Mouse (Mus musculus): ENCODE results near the gene Mpc1. TPM values are rescaled to one million over a fixed set of nuclear protein-coding genes. Genes with fewer than 3 reads are reported as not detected.

Mpc1 gene
- total RNA-seq, 2 experiments from 2014 or later, result 143 to 227 TPM

- ATAC-seq (ENCODE audit: poor library complexity, severe bottlenecking), result no peak
Observed at GRCm38 (mm10) chr17:8277266-8277665, 5.4 kb upstream of the Mpc1 start.

- no peak for ATAC-seq (ENCODE audit: poor library complexity, severe bottlenecking)
Observed at GRCm38 (mm10) chr17:8278356-8278755, 4.3 kb upstream of the Mpc1 start.

GRCm38 (mm10) chr17:8283526-8284253 lies 986 bp downstream of the Mpc1 start:
- ATAC-seq (ENCODE audit: poor library complexity, severe bottlenecking), result peak; percentile 92

DNA sequence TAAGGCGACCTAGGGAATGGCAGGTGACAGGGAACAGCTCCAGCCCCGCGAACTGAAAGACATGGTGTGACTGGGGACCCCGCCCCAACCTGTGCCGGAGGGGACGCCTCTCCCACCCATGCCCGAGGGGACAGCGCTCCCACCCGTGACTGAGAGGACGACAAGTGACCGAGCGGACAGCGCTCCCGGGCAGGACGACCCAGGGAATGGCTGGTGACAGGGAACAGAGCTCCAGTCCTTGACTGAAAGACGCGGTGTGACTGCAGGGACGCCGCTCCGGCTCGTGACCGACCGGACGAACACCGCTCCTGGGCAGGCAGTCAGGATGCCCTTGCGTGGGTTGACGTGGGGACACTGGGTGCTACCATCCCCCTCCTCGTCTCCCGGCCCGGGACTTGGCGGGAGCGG lies 1.6 kb downstream of the Mpc1 start:
- peak; percentile 11 for ATAC-seq (ENCODE audit: poor library complexity, severe bottlenecking)

- ATAC-seq (ENCODE audit: poor library complexity, severe bottlenecking), result no peak
Observed at GRCm38 (mm10) chr17:8285056-8285455, 2.4 kb downstream of the Mpc1 start.

DNA sequence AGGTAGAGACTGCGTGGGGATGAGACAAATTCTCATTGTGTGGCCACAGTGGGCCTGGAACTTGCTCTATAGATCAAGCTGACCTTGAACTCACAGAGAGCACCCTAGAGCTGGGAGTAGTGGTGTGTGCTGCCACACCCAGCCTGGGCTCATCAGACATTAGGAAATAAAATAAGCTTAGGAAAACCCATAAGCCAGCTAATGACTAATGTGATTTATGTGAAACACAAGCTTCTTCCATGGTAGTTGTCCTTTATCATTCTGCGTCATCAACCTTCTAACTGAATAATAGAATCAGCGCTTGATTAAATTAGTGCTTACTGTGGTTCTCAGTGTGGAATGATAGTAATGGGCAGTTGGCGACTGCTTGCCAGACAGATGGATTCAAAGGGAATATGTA lies 4.3 kb downstream of the Mpc1 start:
- no peak for ATAC-seq (ENCODE audit: poor library complexity, severe bottlenecking)

GRCm38 (mm10) chr17:8289993-8290679 lies 7.4 kb downstream of the Mpc1 start:
- no peak for ATAC-seq (ENCODE audit: poor library complexity, severe bottlenecking)

DNA sequence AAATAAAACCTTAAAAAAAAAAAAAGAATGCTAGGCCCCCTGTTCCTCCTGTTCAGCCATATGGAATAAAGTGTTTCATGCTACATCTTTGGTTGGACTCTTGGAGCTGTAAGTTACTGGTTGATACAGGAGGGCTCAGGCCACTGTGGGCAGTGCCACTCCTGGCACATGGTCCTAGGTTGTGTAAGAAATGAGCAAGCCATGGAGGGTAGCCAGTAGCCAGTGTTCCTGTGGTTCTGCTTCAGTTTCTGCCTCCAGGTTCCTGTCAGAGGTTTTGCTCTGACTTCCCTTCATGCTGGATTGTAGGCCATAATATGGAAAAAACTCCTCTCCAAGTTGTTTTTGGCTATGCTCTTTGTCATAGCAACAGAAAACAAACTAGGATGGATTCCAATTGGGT lies 8.0 kb downstream of the Mpc1 start:
- ATAC-seq (ENCODE audit: poor library complexity, severe bottlenecking), result no peak

- no peak for ATAC-seq (ENCODE audit: poor library complexity, severe bottlenecking)
Observed at GRCm38 (mm10) chr17:8295825-8296224, 13.1 kb downstream of the Mpc1 start.

GRCm38 (mm10) chr17:8296313-8296844 lies 13.7 kb downstream of the Mpc1 start:
- no peak for ATAC-seq (ENCODE audit: poor library complexity, severe bottlenecking)

DNA sequence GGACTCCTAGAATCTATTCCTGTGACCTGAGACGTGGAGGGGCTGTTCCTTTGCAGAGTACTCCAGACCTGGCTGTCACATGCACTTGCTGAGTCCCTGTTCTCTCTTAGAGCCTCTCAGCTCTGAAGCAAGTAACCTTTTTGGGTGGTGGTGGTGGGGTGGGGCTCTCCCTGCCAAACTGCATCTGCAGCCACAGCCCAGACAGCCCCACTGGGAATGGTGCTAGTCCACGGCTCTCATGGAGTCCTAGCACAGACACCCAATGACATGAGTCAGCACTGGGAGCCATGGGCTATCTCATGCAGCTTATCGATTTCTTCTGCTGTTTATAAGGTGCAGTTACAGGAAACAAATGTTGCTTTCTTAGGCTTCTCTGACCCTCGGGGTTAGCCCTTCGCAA lies 15.0 kb downstream of the Mpc1 start:
- ATAC-seq (ENCODE audit: poor library complexity, severe bottlenecking), result no peak

DNA sequence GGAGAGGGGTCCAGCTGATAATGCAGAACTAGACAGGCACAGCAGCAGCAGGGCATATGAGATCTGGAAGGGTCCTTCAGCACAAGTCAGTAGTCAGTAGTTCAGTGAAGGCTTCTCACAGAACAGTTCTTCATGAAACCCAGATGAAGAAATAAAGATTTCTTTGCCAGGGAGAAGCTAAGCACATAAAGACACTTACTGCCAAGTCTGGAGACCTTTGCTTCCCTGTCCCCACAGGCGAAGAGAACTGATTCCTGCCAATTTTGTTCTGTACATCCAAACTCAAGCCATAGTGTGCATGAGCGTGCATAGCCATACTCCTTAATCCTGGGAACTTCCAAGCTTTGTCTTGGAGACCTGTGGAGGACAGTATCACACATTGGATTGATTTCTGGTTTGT lies 15.6 kb downstream of the Mpc1 start:
- ATAC-seq (ENCODE audit: poor library complexity, severe bottlenecking), result no peak

DNA sequence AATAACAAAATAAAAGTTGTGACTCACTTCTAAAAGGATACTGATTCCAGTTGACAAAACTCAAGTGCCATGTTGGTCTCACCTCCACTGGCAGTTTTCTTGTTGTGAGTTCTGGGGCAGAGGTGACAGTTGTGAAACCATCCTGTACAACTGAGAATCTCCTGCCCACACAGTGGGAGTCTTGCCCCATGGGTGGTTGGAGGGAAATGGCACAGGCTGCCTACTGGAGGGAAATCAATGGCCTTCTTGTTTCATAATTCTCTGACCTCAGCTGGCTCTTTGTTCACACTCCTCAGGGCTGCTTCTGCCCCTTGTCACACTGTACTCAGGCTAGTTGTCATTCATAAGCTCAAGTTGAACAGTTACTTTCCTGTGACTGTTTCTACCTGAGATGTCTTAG lies 16.8 kb downstream of the Mpc1 start:
- ATAC-seq (ENCODE audit: poor library complexity, severe bottlenecking), result peak; percentile 74

DNA sequence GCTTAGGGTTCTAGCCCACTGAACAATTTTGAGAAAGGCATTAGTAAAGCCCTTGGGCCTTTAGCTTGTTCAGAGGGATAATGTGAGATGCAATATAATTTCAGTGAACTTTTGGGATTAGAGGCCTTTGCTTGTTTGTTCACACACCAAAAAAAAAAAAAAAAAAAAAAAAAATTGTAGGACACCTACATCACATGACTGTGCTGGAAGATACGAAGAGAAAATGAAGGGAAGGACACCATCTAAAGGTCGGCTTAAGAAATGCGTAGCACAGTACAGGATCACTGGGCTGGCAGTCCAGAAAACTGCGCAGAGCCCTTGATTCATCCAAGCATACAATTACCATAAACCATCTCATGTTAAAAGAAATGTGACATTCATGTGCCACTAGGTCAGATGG lies 18.8 kb downstream of the Mpc1 start:
- ATAC-seq (ENCODE audit: poor library complexity, severe bottlenecking), result no peak

GRCm38 (mm10) chr17:8302772-8303438 lies 20.2 kb downstream of the Mpc1 start:
- no peak for ATAC-seq (ENCODE audit: poor library complexity, severe bottlenecking)

DNA sequence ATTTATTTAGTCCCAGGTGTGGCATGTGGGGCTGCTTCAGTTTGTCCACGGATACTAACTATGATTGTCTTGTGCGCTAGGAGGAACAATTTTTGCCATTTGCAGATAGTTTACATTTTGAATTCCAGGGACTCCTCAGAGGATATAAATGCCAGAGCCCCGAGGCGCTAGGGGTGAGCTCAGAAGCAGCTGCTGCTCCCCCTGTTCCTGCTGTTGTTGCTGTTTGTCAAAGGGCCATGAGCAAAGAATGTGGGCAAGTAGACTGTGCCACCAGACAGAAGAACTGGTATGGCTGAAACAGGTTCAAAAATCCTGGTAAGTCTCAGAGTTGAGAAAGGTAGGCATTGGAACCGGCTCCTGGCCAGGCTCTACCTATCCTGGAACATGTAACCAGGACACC lies 21.0 kb downstream of the Mpc1 start:
- ATAC-seq (ENCODE audit: poor library complexity, severe bottlenecking), result no peak

DNA sequence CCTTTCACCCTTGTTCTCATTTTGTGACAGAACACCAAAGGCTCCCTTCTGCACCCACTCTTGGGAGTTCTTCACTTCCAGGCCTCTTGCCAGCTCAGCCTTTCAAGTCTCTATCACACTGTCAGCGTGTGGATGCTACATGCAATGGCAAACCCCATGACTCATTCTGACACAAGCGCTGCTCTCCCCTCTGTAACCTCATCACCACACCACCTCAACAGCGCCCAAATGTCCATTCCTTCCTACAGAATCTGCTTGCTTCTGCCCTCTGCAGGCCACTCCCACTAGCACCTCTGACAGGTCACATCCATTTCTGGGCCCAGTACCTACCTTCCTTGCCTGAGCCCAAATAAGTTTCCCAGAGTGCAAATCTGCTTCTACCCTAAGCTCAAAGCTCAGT lies 23.1 kb downstream of the Mpc1 start:
- ATAC-seq (ENCODE audit: poor library complexity, severe bottlenecking), result 0 out of 2 replicates have a peak, but pooled peaks have one; percentile 26

DNA sequence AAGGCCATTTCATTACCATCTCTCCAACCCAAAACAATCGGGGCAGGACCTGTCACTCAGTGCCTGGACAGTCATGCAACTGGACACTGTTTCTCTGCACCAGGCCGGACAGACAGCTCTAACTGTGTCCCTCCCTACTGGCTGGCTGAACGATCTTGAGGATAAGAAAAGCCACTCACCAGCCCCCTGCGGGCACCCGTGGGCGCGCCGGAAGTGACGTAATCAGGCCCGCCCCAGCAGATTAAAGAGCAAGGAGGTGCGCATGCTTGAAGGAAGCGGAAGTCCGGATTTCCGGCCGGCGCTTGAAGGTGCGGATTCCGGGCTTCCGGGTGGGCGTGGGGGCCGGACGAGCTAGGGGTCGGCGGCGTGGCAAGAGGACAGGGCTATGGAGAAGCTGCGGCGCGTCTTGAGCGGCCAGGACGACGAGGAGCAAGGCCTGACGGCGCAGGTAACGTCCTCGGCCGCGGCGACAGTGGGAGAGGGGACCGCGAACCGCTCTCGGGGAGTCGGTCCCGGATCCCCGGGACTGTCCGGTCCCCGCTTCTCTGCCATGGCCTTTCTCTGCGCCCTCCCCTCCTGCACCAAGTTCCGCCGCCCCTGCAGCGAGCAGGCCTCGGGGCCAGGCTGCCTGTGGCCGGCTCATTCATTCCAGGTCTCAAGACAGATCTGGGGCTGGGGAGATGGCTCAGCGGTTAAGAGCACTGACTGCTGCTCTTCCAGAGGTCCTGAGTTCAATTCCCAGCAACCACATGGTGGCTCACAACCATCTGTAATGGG lies 28.3 kb downstream of the Mpc1 start, which contains the start of gene Sft2d1:
Gene Sft2d1 (plus strand): TSS at position 265 of the 777 bp plus-strand sequence.
- peak; percentile 98 for ATAC-seq (ENCODE audit: poor library complexity, severe bottlenecking)

DNA sequence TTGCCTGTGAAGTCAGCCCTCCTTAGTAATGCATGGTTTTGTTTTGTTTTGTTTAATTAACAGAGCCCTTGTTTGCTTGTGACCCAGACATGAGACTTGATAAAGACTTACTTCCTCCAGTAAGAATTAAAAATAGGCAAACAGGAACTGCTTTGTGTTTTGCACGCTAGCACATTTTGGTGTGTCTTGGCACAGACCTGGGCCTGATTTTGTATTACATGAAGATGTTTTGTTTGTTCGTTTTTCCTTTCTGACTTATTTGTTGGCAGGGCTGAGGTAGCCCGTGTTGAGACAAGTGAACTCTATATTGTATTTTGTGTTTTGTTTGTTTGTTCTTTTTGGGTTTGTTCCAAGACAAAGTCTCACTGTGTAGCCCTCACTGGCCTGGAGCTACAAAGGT lies 29.0 kb downstream of the Mpc1 start:
- ATAC-seq (ENCODE audit: poor library complexity, severe bottlenecking), result 0 out of 2 replicates have a peak, but pooled peaks have one; percentile 27

GRCm38 (mm10) chr17:8313976-8314375 lies 31.3 kb downstream of the Mpc1 start:
- no peak for ATAC-seq (ENCODE audit: poor library complexity, severe bottlenecking)

GRCm38 (mm10) chr17:8316251-8316650 lies 33.5 kb downstream of the Mpc1 start:
- peak; percentile 40; the same call in 1 of the 2 replicates for ATAC-seq (ENCODE audit: poor library complexity, severe bottlenecking)

Data from megakaryocyte, adult 5-6 weeks (primary cell).